Mouse (Mus musculus) large intestine, adult 2 months (tissue): Measurements from ENCODE around the gene Casp9. TPM values are rescaled to one million over a fixed set of nuclear protein-coding genes. Genes with fewer than 3 reads are reported as not detected.
A peak's percentile ranks its signal among the peaks of the same experiment; 100 is the strongest.
"Not testable (repeated sequence)": the region's sequence is repeated elsewhere in the genome, so short reads cannot be mapped to it uniquely, and the experiment has no call there.

Experiments used
- DNase-seq: peaks from one replicate; pipeline ENCODE4 v3.0.0-alpha.2; 2012; ENCODE audit warnings: low read depth, low spot score
- WGBS: fragments of 180-500 bp; shearing (Covaris S2); methylation state at CpG from one replicate; pipeline ENCODE4 v1.1.7; 2018; 5-methylcytosine and 5-hydroxymethylcytosine counted together
- polyA plus RNA-seq: library from polyadenylated mRNA; depleted of rRNA; stranded (reverse); fragments of >200 nt; gene quantifications from 2 replicates; pipeline ENCODE4 v1.2.3, GENCODE M21; 2012

Gene Casp9
- polyA plus RNA-seq, 1 experiment = 11.8 TPM

DNA sequence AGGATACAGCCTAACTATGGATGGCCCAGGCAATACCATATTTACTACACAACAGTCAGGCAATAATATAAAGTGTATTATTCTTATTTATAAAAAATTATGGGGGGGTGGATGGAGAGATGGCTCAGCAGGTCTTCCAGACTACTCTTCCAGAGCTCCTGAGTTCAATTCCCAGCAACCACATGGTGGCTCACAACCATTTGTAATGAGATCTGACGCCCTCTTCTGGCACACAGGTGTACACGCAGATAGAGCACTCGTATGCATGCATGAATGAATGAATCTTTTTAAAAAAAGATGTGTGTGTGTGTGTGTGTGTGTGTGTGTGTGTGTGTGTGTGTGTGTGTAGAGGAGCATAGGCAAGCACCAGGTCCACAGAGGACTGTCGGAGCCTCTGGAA is 20.4 kb upstream of the Casp9 start:
- not testable (repeated sequence) for DNase-seq
- 85% methylated on average over 4 of the region's 4 CpGs for WGBS

DNA sequence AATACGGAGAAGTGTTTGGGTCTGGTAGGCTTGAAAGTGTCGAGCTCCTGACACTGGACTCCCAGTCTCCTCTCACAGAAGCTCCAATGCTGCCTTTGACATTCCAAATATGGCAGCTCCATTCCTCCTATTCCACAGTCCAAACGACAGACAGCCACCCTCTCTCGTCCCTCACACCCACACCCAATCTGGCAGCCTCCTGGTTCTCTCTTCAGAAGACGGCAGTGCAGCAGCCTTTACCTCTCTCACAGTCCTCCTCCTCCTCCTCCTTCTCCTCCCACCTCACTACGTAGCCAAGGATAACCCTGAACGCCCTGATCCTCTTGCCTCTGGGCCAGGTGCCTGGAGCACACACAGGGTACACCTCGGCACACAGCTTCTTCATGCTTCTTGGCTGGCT is 13.6 kb upstream of the Casp9 start:
- DNase-seq = no peak
- WGBS = 89% methylated on average over 8 of the region's 8 CpGs

DNA sequence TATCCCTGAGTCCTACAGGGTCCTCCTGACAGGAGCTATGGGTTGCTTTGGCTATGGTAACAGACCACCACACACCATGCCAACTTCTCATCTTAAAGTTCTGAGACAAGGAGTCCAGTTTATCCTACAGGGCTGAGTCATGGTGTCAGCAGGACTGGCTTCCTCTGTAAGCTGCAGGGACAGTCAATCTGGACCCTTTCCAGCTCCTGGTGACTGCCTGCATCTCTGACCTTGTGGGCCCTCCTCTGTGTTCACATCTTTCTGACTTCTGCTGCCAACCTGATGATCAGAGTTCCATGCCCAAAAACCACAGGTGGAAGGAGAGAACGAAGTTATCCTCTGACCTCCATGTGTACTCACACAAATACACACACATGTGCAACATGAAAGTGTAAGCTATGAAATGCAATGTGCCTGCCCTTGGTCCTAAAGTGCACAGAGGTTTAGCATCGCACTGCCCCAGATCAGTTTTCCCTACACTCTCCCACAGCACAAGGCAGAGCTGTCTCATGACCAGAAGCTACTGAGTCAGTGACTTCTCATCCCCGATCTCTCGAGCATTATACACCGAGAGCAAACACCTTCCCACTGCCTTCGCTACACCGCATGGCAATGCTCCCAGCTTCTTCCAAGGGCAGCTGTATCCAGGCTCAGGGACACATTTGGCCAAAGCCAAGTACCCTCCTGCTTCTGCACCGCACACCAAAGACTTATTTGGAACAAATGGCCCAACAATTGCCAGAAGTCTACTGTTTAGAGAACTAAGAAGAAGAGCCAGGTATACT is 12.0 kb upstream of the Casp9 start:
- no peak for DNase-seq

DNA sequence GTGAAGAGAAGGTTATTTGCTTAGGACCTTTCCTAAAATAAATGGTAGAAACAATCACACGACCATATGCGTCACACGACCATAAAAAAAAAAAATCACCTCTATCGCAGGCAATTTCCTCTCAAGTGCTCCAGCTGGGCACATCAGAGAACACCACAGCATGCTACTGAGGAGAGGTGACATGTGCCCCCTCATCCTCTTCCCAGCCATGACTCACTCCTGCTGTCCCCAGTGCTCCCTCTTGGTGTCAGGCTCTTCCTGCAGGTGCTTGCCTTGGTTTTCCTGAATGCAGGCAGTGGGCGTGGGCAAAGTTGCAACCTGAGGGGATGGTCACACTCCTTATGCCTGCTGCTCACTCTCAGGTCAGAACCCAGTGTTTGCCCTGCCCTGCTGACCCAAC is 8.6 kb upstream of the Casp9 start:
- 48% methylated on average over 5 of the region's 5 CpGs for WGBS
- DNase-seq = no peak

More for the DNA sequence above, 12.0 kb upstream of the Casp9 start:
- 92% methylated on average over 8 of the region's 8 CpGs for WGBS

DNA sequence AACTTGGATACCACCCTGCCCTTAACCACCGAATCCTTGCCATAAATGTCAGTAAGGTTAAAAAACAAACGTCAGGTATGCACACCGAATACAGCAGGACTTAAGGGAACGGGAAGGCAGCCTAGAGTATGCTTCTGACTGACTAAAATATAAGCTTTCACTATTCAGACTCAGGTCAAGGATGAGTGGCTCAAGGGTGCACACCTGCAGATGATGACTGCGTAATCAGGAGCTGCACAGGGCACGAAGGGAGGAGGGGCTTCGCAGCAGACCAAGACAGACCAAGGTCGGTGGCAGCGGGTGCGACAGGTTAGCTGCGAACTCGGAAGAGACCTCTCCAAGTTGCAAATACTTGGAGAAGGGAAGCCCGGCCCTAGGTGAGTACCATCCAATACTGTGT is 7.3 kb upstream of the Casp9 start:
- 77% methylated on average over 13 of the region's 13 CpGs for WGBS
- DNase-seq = no peak

DNA sequence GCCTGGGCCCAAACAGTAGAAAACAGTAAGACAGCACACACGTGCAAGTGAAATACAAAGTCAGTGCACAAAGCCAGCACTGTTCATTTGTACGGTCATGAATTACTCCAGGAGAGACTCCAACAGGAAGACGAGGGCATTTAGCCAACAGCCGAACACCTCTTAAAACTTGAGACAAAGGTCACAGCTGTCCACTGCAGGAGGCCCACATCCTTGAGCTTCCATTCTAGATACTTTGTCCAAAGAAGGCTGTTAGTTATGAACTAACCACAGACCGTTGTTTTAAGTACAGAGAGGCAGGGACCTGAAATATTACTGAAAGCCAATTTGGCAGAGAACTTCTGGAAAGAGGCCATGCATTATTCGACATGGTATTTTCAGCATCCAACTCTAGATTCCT is 6.4 kb upstream of the Casp9 start:
- 16% methylated on average over 6 of the region's 6 CpGs for WGBS
- DNase-seq = no peak

DNA sequence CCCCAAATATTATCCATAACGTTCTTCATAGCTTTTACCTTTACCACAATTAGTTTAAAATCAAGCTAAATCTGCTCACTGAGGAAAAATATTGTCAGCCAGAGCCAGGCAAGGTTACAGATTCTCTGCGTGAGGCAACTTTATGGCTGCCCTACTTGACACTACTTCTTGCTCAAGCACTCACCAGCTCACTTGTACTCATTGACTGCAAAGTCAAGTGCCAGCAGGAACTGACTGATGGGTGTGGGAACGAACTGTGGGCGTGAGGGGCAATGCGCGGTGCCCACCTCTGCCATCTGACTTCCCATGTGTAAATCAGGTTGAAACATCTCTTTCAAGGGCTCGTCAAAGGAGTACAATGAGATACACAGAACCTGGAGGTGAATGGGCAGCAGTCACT is 6.0 kb upstream of the Casp9 start:
- whole genome bisulfite sequencing = 56% methylated on average over 7 of the region's 7 CpGs

DNA sequence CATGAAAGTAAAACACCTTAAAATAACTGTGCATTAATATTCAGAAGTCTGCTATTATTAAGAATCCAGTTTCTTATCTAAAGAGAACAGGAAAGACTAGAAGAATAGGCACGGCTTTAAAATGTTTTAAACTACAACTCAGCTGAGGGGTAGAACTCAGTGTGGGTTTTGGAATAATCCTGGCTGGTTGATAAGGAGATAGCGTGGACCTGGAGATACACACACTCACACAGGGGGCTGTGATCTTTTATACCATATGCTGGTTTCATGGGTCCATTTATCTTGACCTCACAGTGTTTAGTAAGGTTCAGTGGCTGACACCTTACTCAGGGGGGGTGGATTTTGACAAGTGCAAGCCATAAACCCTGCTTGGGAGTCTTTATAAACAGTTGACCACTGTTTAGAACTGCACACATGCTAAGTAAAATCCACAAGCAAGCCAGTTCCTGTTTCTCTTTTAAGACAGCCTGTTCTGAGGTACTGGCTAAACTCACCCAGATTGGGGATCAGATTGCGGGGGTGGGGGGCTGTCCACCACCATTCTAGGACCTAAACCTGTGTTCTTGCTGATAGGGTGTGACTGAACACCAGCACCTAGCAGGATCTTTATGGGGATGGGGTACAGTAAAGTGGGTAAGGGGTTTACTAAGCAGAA is 3.7 kb upstream of the Casp9 start:
- 34% methylated on average over 3 of the region's 3 CpGs for WGBS
- no peak for DNase-seq

More for the DNA sequence above, 6.0 kb upstream of the Casp9 start:
- DNase-seq = no peak

DNA sequence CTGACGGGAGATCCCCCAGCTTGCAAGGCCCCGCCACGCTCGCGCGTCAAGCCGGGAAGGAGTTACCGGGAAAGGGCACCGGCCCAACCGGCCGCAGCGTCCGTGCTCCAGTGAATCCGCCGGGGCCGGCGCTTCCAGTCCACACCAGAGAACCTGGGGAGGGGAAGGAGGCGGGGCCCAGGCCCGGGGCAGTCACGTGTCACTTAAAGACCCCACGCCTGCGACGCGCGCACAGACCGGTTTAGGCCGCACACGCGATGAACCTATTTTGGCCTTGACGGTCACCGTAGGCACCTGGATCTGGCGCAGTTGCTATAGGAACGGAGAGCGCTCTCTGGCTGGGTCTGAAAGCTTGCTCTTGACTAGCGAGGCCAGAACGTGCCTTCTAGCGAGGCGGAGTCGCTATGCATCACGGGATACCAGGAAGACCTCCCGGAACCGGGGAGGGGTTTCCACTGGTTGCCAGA is 2.9 kb upstream of the Casp9 start, which contains the start of gene Dnajc16:
TSS of gene Dnajc16 (minus strand) at position 408 of the 467 bp plus-strand sequence.
- under 1% methylated on average over 42 of the region's 42 CpGs for WGBS
- peak; percentile 99 for DNase-seq

DNA sequence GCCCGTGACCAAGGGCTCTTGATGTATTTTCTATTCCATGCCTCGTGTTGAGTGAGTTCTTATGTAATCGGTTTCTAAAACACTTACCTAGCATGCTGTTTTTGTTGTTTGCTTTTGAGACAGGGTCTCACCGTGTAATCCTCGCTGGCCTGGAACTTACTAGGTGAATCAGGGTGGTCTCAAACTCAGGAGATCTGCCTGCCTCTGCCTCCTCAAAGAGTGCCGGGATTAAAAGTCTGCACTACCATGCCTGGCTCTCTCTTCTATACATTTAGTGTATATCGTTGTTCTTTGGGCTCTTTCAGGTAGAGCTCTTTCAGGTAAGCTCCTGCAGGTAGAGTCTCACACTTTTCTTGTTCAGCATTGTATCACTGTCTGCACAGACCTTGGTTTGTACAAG is 1.9 kb upstream of the Casp9 start:
- no peak for DNase-seq
- WGBS = 90% methylated on average over 7 of the region's 7 CpGs

DNA sequence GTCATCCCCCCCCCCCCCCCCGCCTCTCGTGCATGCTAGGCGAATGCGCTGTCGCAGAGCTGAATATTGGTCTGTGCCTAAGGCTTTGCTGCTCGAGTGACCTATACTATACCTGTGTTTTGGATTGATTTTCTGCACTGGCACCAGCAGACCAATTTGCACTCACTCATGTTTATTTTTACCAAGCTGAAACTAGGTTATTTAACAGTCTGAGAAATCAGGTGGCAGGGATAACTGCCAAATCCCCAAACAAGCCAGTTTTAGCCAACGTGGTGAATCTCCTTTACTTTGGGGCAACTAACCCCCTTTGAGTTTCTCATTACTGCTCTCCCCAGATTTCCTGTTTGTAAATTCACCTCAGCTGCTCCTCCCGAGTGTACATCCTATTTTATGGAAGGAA is 1.5 kb upstream of the Casp9 start:
- WGBS = 70% methylated on average over 8 of the region's 8 CpGs
- no peak for DNase-seq

DNA sequence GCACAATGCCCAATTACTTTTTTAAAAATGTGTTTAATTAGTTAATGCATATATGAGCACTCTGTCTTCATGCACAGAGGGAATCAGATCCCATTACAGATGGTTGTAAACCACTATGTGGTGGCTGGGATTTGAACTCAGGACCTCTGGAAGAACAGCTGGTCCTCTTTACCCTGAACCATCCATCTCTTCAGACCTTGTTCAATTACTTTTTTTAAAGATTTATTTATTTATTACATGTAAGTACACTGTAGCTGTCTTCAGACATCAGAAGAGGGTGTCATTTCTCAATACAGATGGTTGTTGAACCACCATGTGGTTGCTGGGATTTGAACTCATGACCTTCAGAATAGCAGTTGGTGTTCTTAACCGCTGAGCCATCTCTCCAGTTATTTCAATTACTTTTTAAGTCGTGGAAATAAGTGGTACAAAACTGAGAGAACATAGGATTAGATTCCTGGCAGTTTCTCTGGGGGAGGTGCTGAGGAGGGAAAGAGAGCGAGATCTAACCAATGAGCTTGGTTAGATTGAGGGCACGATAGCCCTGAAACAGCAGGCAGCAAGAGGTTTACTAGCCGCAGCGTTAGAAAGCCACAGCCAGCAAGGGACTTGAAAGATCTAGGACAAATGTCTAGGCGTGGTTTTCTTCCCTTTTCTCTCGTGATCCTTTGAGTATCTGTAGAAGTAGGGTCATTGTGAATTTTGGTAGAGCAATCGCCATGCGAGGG is 694 bp upstream of the Casp9 start:
- 10% methylated on average over 10 of the region's 10 CpGs for WGBS
- no peak for DNase-seq

DNA sequence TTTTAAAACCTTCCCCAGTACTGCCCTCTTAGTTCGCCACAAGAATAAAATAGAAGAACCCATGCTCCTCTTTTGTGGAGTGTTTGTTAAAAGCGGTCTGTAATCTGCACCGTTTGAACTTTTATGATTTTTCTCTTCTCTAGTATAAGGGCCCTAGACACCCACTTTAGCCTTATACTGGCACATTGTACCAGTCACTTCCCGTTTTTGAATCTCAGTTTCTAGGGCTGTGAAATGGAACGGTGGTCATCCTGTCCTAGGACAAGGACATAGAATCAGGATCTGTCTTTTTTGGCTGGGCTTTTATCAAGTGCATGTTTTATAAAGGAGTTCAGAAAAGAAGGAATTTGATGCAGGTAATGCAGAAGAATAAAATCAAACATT is 732 bp downstream of the Casp9 start:
- 2% methylated on average over 5 of the region's 5 CpGs for WGBS
- DNase-seq = no peak

DNA sequence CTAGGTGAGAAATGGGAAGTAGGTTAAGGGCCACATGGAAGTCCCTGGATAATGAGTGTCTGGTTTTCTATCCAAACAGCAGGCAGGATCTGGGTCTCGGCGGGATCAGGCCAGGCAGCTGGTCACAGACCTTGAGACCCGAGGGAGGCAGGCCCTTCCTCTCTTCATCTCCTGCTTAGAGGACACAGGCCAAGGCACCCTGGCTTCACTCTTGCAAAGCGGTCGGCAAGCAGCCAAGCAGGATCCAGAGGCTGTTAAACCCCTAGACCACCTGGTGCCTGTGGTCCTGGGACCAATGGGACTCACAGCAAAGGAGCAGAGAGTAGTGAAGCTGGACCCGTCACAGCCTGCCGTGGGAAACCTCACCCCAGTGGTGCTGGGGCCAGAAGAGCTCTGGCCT is 2.9 kb downstream of the Casp9 start:
- 64% methylated on average over 7 of the region's 7 CpGs for WGBS
- DNase-seq = no peak

DNA sequence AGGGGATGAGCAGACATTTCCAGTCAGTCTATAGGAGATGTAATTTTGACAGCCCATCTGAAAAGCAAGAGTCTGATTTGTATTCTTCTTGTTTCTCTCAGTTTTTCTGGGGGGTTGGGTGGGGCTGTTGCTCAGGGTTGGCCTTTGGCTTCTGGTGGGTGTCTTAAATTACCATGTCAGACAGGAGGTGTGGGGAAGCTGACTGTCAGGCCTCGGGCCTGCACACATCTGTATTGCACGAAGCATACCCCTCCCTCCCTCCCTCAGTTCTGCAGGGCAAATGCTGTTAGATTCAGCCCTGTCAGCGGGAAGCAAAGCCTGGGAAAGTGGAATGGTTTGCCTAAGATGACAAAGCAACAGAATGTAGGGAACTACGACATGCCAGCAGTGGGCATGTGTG is 3.5 kb downstream of the Casp9 start:
- DNase-seq = no peak
- 87% methylated on average over 4 of the region's 4 CpGs for WGBS

DNA sequence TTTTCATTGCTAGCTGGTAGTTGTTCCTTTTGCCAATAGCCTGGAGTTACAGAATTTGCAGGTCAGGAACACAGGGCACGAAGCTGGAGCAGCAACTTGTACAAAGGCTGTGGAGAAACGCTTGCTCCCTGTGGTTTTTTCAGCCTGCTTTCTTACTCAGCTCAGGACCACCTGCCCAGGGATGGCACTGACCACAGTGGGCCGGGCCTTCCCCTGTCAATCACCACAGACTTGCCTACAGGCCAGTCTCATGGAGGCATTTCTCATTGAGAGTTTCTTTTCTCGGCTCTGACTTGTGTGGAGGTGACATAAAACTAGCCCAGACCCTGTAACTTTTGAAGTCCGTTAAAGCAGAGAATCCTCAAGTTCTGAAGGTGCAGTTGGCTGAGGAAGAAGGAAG is 4.1 kb downstream of the Casp9 start:
- DNase-seq = no peak
- WGBS = 92% methylated on average over 5 of the region's 5 CpGs

DNA sequence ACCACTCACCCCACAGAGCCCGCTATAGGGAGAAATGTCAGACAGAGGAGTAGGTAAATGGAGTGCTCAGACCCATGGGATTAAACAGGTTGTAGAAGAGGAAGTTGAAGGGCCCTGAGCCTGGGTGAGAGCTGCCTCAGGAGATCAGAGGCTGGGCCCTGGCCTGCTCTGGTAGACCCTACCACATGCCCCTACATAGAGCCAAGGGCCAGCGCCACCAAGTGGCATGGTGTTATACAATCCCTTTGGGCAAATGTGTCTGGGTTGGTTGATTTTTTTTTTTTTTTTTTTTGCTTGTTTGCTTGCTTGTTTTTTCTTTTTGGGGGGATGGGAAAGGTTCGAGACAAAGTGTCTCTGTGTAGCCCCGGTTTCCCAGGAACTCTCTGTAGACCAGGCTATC is 10.7 kb downstream of the Casp9 start:
- WGBS = 83% methylated on average over 4 of the region's 4 CpGs
- no peak for DNase-seq

DNA sequence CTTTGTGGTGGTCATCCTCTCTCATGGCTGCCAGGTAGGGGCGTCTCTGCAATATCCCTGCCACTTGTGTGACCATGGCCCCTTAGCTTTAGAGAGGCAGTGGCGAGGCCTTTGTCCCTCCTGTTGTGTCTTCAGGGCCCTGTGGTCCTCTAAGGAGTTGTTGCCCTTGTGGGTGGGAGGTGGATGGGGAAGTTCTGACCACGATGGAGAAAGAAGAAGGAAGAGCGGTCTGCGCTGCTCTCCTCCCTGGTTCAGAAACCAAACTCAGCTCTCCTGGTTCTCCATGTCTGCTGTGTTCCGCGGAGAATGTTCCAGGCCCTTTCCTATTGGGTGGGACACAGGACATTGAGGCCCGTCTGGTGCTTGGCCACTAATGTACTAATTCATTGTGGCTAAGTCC is 12.5 kb downstream of the Casp9 start:
- WGBS = 96% methylated on average over 8 of the region's 8 CpGs

DNA sequence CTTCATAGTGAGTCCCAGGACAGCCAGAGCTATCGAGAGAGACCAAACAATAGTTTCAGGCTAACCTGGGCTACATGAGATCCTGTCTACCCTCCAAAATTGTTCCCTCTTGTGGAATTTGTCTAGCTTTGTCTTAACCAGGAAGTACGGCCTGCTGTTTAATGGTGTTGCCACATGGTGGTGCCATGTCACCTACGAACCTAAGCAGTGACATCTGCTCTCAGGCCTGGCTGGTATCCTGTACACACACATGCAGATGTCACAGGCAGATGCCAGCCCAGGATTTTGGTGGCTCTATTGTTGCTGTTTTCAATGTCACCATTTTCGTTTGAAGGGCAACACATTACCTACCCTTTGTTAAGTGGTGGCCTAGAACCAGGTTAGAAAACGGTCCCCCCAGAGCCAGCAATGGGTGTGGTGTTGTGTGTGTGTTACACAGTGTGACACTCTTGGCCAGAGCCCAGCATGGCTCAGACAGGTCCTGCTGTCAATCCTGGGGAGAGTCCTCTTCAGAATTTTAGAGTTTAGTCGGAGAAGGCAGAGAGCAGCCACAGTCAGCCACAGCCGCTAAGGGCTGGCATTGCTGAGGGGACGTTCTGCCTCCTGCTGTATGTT is 16.5 kb downstream of the Casp9 start:
- 68% methylated on average over 8 of the region's 8 CpGs for WGBS
- DNase-seq = no peak

More for the DNA sequence above, 12.5 kb downstream of the Casp9 start:
- no peak for DNase-seq

DNA sequence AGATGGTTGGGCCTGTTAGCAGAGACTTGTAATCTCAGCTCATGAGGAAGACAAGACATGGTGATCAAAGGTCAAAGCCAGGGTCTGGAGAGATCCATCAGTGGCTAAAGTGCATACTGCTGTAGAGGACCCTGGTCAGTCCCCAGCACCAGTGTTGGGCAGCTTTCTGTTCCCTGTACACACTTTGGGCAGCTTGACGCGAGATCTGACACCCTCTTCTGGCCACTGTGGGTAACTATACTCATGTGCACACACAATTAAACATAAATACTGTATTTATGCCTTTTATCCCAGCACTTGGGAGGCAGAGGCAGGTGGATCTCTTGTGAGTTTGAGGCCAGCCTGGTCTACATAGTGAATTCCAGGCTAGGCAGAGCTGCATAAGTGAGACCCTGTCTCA is 17.6 kb downstream of the Casp9 start:
- 96% methylated on average over 2 of the region's 2 CpGs for WGBS
- DNase-seq = no peak
